Mouse (Mus musculus): ENCODE results near the gene Gm32717. TPM values are rescaled to one million over a fixed set of nuclear protein-coding genes. Genes with fewer than 3 reads are reported as not detected.
A peak's percentile ranks its signal among the peaks of the same experiment; 100 is the strongest.
"Not testable (repeated sequence)": the region's sequence is repeated elsewhere in the genome, so short reads cannot be mapped to it uniquely, and the experiment has no call there.

The Gm32717 gene
- polyA plus RNA-seq, 1 experiment from 2014 or later = not detected

GRCm38 (mm10) chr10:118250852-118251295 lies 10.3 kb upstream of the Gm32717 start:
- H3K4me2 ChIP-seq (ENCODE audit: low read length) = no peak overlapping the region; the same call in 1 of the 2 replicates
- H3K4me1 ChIP-seq (replicated peaks; ENCODE audit: insufficient read depth, low read length) = no peaks in the 10 kb centered on the region
- DNase-seq (ENCODE audit: low spot score) (peak; percentile 53), ATAC-seq (replicated peaks; ENCODE audit: low FRiP score, low read depth) (no peak)
- no peak overlapping the region for H3K27ac ChIP-seq
- 17% methylated on average over 10 of the region's 10 CpGs for WGBS
- no peaks in the 10 kb centered on the region for H3K36me3 ChIP-seq (ENCODE audit: insufficient read depth, low read length)
- peak; percentile 74 for TF ChIP-seq CTCF (IDR thresholded peaks at IDR 0.05; ENCODE audit: low read depth)
- no peak overlapping the region for H3K9ac ChIP-seq (ENCODE audit: low read depth, low read length)
- no peak overlapping the region for H3K4me3 ChIP-seq (replicated peaks; ENCODE audit: low read depth, low read length)
- H3K27me3 ChIP-seq (ENCODE audit: insufficient read depth, low read length) = no peaks in the 10 kb centered on the region
- no peaks in the 10 kb centered on the region for H3K9me3 ChIP-seq (replicated peaks; ENCODE audit: low read length)

- not testable (repeated sequence) for H3K4me2 ChIP-seq (ENCODE audit: low read length); H3K4me3 ChIP-seq (replicated peaks; ENCODE audit: low read depth, low read length); H3K36me3 ChIP-seq (ENCODE audit: insufficient read depth, low read length); H3K9ac ChIP-seq (ENCODE audit: low read depth, low read length); H3K4me1 ChIP-seq (replicated peaks; ENCODE audit: insufficient read depth, low read length); H3K27ac ChIP-seq; H3K27me3 ChIP-seq (ENCODE audit: insufficient read depth, low read length); DNase-seq (ENCODE audit: low spot score); H3K9me3 ChIP-seq (replicated peaks; ENCODE audit: low read length); ATAC-seq (replicated peaks; ENCODE audit: low FRiP score, low read depth)
- WGBS = 55% methylated on average over 11 of the region's 11 CpGs
These were observed 8.5 kb upstream of the Gm32717 start for GRCm38 (mm10) chr10:118249006-118249595.

- H3K27me3 ChIP-seq (ENCODE audit: insufficient read depth, low read length); H3K9me3 ChIP-seq (replicated peaks; ENCODE audit: low read length); H3K9ac ChIP-seq (ENCODE audit: low read depth, low read length); H3K4me3 ChIP-seq (replicated peaks; ENCODE audit: low read depth, low read length); H3K4me2 ChIP-seq (ENCODE audit: low read length); ATAC-seq (replicated peaks; ENCODE audit: low FRiP score, low read depth); H3K36me3 ChIP-seq (ENCODE audit: insufficient read depth, low read length); DNase-seq (ENCODE audit: low spot score); H3K27ac ChIP-seq; H3K4me1 ChIP-seq (replicated peaks; ENCODE audit: insufficient read depth, low read length): not testable (repeated sequence)
- no CpG with 5 or more reads among the region's 5 CpGs for WGBS
These were observed 8.0 kb downstream of the Gm32717 start for GRCm38 (mm10) chr10:118232607-118233006.

- H3K4me3 ChIP-seq (replicated peaks; ENCODE audit: low read depth, low read length); DNase-seq (ENCODE audit: low spot score); H3K9ac ChIP-seq (ENCODE audit: low read depth, low read length); ATAC-seq (replicated peaks; ENCODE audit: low FRiP score, low read depth); H3K4me2 ChIP-seq (ENCODE audit: low read length); H3K27ac ChIP-seq; H3K36me3 ChIP-seq (ENCODE audit: insufficient read depth, low read length); H3K27me3 ChIP-seq (ENCODE audit: insufficient read depth, low read length); H3K9me3 ChIP-seq (replicated peaks; ENCODE audit: low read length); H3K4me1 ChIP-seq (replicated peaks; ENCODE audit: insufficient read depth, low read length): not testable (repeated sequence)
- WGBS = no CpG with 5 or more reads among the region's 2 CpGs
These were observed 13.0 kb downstream of the Gm32717 start for GRCm38 (mm10) chr10:118227629-118228028.

- H3K4me1 ChIP-seq (replicated peaks; ENCODE audit: insufficient read depth, low read length); ATAC-seq (replicated peaks; ENCODE audit: low FRiP score, low read depth); H3K36me3 ChIP-seq (ENCODE audit: insufficient read depth, low read length); H3K4me3 ChIP-seq (replicated peaks; ENCODE audit: low read depth, low read length); H3K9me3 ChIP-seq (replicated peaks; ENCODE audit: low read length); H3K9ac ChIP-seq (ENCODE audit: low read depth, low read length); H3K27ac ChIP-seq; H3K4me2 ChIP-seq (ENCODE audit: low read length); DNase-seq (ENCODE audit: low spot score); H3K27me3 ChIP-seq (ENCODE audit: insufficient read depth, low read length): not testable (repeated sequence)
- 92% methylated on average over 2 of the region's 4 CpGs for WGBS
These were observed 24.7 kb downstream of the Gm32717 start for GRCm38 (mm10) chr10:118215719-118216393.

GRCm38 (mm10) chr10:118204642-118205041 lies 35.9 kb downstream of the Gm32717 start, which contains the start of gene Il22:
Gene Il22, plus strand, starts transcription at chr10:118204942.
- 98% methylated on average over 4 of the region's 4 CpGs for WGBS
- Histone ChIP-seq H3K9ac (ENCODE audit: low read depth, low read length) (no peak within 1 kb of the TSS), H3K4me2 (ENCODE audit: low read length) (no peak within 1 kb of the TSS), H3K27me3 (ENCODE audit: insufficient read depth, low read length) (no peaks in the 10 kb centered on the region), H3K36me3 (ENCODE audit: insufficient read depth, low read length) (no peaks in the 10 kb centered on the region), H3K9me3 (replicated peaks; ENCODE audit: low read length) (no peaks in the 10 kb centered on the region), H3K27ac (no peak within 1 kb of the TSS), H3K4me3 (replicated peaks; ENCODE audit: low read depth, low read length) (no peak within 1 kb of the TSS), H3K4me1 (replicated peaks; ENCODE audit: insufficient read depth, low read length) (no peaks in the 10 kb centered on the region)
- no peak for ATAC-seq (replicated peaks; ENCODE audit: low FRiP score, low read depth)
- no peak for DNase-seq (ENCODE audit: low spot score)
- TF ChIP-seq CTCF (IDR thresholded peaks at IDR 0.05; ENCODE audit: low read depth) = no peak

- H3K9ac ChIP-seq (ENCODE audit: low read depth, low read length); H3K4me2 ChIP-seq (ENCODE audit: low read length); H3K27me3 ChIP-seq (ENCODE audit: insufficient read depth, low read length); H3K4me1 ChIP-seq (replicated peaks; ENCODE audit: insufficient read depth, low read length); ATAC-seq (replicated peaks; ENCODE audit: low FRiP score, low read depth); H3K36me3 ChIP-seq (ENCODE audit: insufficient read depth, low read length); H3K9me3 ChIP-seq (replicated peaks; ENCODE audit: low read length); DNase-seq (ENCODE audit: low spot score); H3K27ac ChIP-seq; H3K4me3 ChIP-seq (replicated peaks; ENCODE audit: low read depth, low read length): not testable (repeated sequence)
- WGBS = 34% methylated on average over 3 of the region's 3 CpGs
These were observed 45.4 kb downstream of the Gm32717 start for GRCm38 (mm10) chr10:118195150-118195549.

Other genes starting within 250 kb of the Gm32717 start
- 16.1 and 19.4 TPM in 2 replicates for gene Mdm1, start 99.0 kb downstream of the Gm32717 start, polyA plus RNA-seq (2015; fragmentation: Nextera tagmentation; extraction: Ambion mirVana)
- not detected in 2 replicates for gene Il22, start 35.8 kb downstream of the Gm32717 start, polyA plus RNA-seq (2015; fragmentation: Nextera tagmentation; extraction: Ambion mirVana)
- not detected in 2 replicates for gene Gm32802, start 17.9 kb upstream of the Gm32717 start, polyA plus RNA-seq (2015; fragmentation: Nextera tagmentation; extraction: Ambion mirVana)
- not detected in 2 replicates for gene Iltifb, start 54.3 kb upstream of the Gm32717 start, polyA plus RNA-seq (2015; fragmentation: Nextera tagmentation; extraction: Ambion mirVana)
- gene Gm9040, start 86.2 kb upstream of the Gm32717 start, polyA plus RNA-seq (2015; fragmentation: Nextera tagmentation; extraction: Ambion mirVana) = 0.06 TPM in 1 of 2 replicates, not detected in the other
- 0.06 TPM in 1 of 2 replicates, not detected in the other for gene Gm9044, start 91.6 kb upstream of the Gm32717 start, polyA plus RNA-seq (2015; fragmentation: Nextera tagmentation; extraction: Ambion mirVana)
- 0.08 and 0.11 TPM in 2 replicates for gene Gm9045, start 97.1 kb upstream of the Gm32717 start, polyA plus RNA-seq (2015; fragmentation: Nextera tagmentation; extraction: Ambion mirVana)
- gene Gm9046, start 102.5 kb upstream of the Gm32717 start, polyA plus RNA-seq (2015; fragmentation: Nextera tagmentation; extraction: Ambion mirVana) = not detected in 2 replicates
- not detected in 2 replicates for gene Gm9048, start 107.9 kb upstream of the Gm32717 start, polyA plus RNA-seq (2015; fragmentation: Nextera tagmentation; extraction: Ambion mirVana)
- 0.08 and 0.11 TPM in 2 replicates for gene Gm9049, start 113.3 kb upstream of the Gm32717 start, polyA plus RNA-seq (2015; fragmentation: Nextera tagmentation; extraction: Ambion mirVana)
- not detected in 2 replicates for gene Ifng, start 200.3 kb upstream of the Gm32717 start, polyA plus RNA-seq (2015; fragmentation: Nextera tagmentation; extraction: Ambion mirVana)